29 mouse cellular contexts compared by ENCODE assay signal in genomic region chr6:89248574-89248973, GRCm38 (mm10).
DNase-seq lines count a peak whose midpoint lies in the region; ATAC-seq and TF ChIP-seq lines count a peak whose summit lies in the region.
"Had no signal": no experiment of that assay in that cellular context is flagged by ENCODE, and none has a peak within 500 bp of the region (broad histone marks: within the 10 kb centered on the region; RNA-seq: fewer than 3 reads in every experiment).

No protein-coding gene starts in this region.

- H3K4me1 ChIP-seq in forebrain, embryonic 11.5 days (replicated peaks; ENCODE audit: control insufficient read depth, insufficient read depth, low read length), result no peaks in the 10 kb centered on the region
- H3K4me1 ChIP-seq in forebrain, embryonic 14.5 days (ENCODE audit: control insufficient read depth, insufficient read depth, low read length), result no peaks in the 10 kb centered on the region; the same call in 1 of the 2 replicates
- no peaks in the 10 kb centered on the region for H3K4me1 ChIP-seq in intestine, embryonic 14.5 days (replicated peaks; ENCODE audit: control insufficient read depth, insufficient read depth, low read length)
- H3K4me1 ChIP-seq in intestine, postnatal 0 days (replicated peaks; ENCODE audit: control insufficient read depth, insufficient read depth, low read length), result no peaks in the 10 kb centered on the region
- peaks cover 10% of the 10 kb centered on the region for H3K4me1 ChIP-seq in midbrain, embryonic 15.5 days
- H3K4me1 ChIP-seq in midbrain, embryonic 16.5 days (ENCODE audit: control insufficient read depth, insufficient read depth, low read length), result peaks cover 4% of the 10 kb centered on the region; the same call in 1 of the 2 replicates
- H3K4me1 ChIP-seq: embryonic facial prominence, embryonic 10.5 days; embryonic facial prominence, embryonic 13.5 days; forebrain, embryonic 13.5 days; heart, embryonic 12.5 days; heart, embryonic 15.5 days had no signal

- no peaks in the 10 kb centered on the region for H3K9me3 ChIP-seq in forebrain, embryonic 11.5 days (ENCODE audit: control insufficient read depth, low read length)
- no peaks in the 10 kb centered on the region for H3K9me3 ChIP-seq in forebrain, embryonic 14.5 days (replicated peaks; ENCODE audit: control insufficient read depth, low read length)
- no peaks in the 10 kb centered on the region for H3K9me3 ChIP-seq in intestine, embryonic 14.5 days (ENCODE audit: control insufficient read depth, low read length)
- no peaks in the 10 kb centered on the region for H3K9me3 ChIP-seq in intestine, postnatal 0 days (ENCODE audit: control insufficient read depth)
- no peaks in the 10 kb centered on the region for H3K9me3 ChIP-seq in midbrain, embryonic 15.5 days
- no peaks in the 10 kb centered on the region for H3K9me3 ChIP-seq in midbrain, embryonic 16.5 days (replicated peaks; ENCODE audit: control insufficient read depth, low read length, poor library complexity, severe bottlenecking)
- H3K9me3 ChIP-seq: embryonic facial prominence, embryonic 10.5 days; embryonic facial prominence, embryonic 13.5 days; forebrain, embryonic 13.5 days; heart, embryonic 12.5 days; heart, embryonic 15.5 days; hindbrain, embryonic 12.5 days had no signal

- H3K36me3 ChIP-seq in forebrain, embryonic 11.5 days (ENCODE audit: control insufficient read depth, insufficient read depth, low read length), result no peaks in the 10 kb centered on the region
- no peaks in the 10 kb centered on the region for H3K36me3 ChIP-seq in forebrain, embryonic 14.5 days (ENCODE audit: control insufficient read depth, insufficient read depth, low read length)
- no peaks in the 10 kb centered on the region for H3K36me3 ChIP-seq in intestine, embryonic 14.5 days (ENCODE audit: control insufficient read depth, insufficient read depth, low read length)
- no peaks in the 10 kb centered on the region for H3K36me3 ChIP-seq in intestine, postnatal 0 days (ENCODE audit: control insufficient read depth, insufficient read depth)
- H3K36me3 ChIP-seq in midbrain, embryonic 15.5 days (replicated peaks), result no peaks in the 10 kb centered on the region
- H3K36me3 ChIP-seq in midbrain, embryonic 16.5 days (ENCODE audit: control insufficient read depth, insufficient read depth, low read length), result no peaks in the 10 kb centered on the region
- H3K36me3 ChIP-seq: embryonic facial prominence, embryonic 10.5 days; embryonic facial prominence, embryonic 13.5 days; heart, embryonic 12.5 days; heart, embryonic 15.5 days; hindbrain, embryonic 12.5 days had no signal

- no peaks in the 10 kb centered on the region for H3K27me3 ChIP-seq in forebrain, embryonic 11.5 days (ENCODE audit: control insufficient read depth, insufficient read depth, low read length)
- H3K27me3 ChIP-seq in forebrain, embryonic 14.5 days (replicated peaks; ENCODE audit: control insufficient read depth, insufficient read depth, low read length), result no peaks in the 10 kb centered on the region
- no peaks in the 10 kb centered on the region for H3K27me3 ChIP-seq in intestine, embryonic 14.5 days (replicated peaks; ENCODE audit: control insufficient read depth, insufficient read depth, low read length)
- H3K27me3 ChIP-seq in intestine, postnatal 0 days (replicated peaks; ENCODE audit: control insufficient read depth, insufficient read depth, low read length), result no peaks in the 10 kb centered on the region
- no peaks in the 10 kb centered on the region for H3K27me3 ChIP-seq in midbrain, embryonic 15.5 days (replicated peaks)
- H3K27me3 ChIP-seq in midbrain, embryonic 16.5 days (ENCODE audit: control insufficient read depth, insufficient read depth, low read depth, low read length), result no peaks in the 10 kb centered on the region
- H3K27me3 ChIP-seq: embryonic facial prominence, embryonic 13.5 days; forebrain, embryonic 13.5 days; hindbrain, embryonic 12.5 days had no signal

- TF ChIP-seq CTCF in intestine, postnatal 0 days (IDR thresholded peaks at IDR 0.05; ENCODE audit: low read depth), result no peak

- peak; percentile 41 for DNase-seq in forebrain, embryonic 11.5 days (ENCODE audit: low spot score)
- no peak for DNase-seq in forebrain, embryonic 14.5 days (ENCODE audit: low spot score)
- DNase-seq in intestine, embryonic 14.5 days (ENCODE audit: low spot score), result peak; percentile 24
- peak; percentile 29 for DNase-seq in testis, postnatal 10 days (ENCODE audit: low spot score)
- no peak for DNase-seq in testis, postnatal 14 days (ENCODE audit: low spot score)
- DNase-seq: adrenal gland, adult 8-10 months; adrenal gland, postnatal 25 days; cerebellum, adult 11-12 months; cerebellum, adult 8-10 months; cerebellum, postnatal 36 days; embryo, embryonic 11 days; forebrain, postnatal 0 days; gastrocnemius, adult 2 months; gastrocnemius, postnatal 14 days; heart, adult 18-20 months; heart, postnatal 14 days; heart, postnatal 4 days had no signal

- no peak overlapping the region for H3K4me2 ChIP-seq in forebrain, embryonic 11.5 days (ENCODE audit: low read depth, low read length, severe bottlenecking)
- H3K4me2 ChIP-seq in forebrain, embryonic 14.5 days (ENCODE audit: low read length), result no peak overlapping the region
- H3K4me2 ChIP-seq in intestine, embryonic 14.5 days (ENCODE audit: low read length), result no peak overlapping the region
- H3K4me2 ChIP-seq in intestine, postnatal 0 days (replicated peaks; ENCODE audit: low read depth), result no peak overlapping the region
- H3K4me2 ChIP-seq in midbrain, embryonic 15.5 days, result no peak overlapping the region
- H3K4me2 ChIP-seq in midbrain, embryonic 16.5 days (ENCODE audit: low read length), result no peak overlapping the region
- H3K4me2 ChIP-seq: embryonic facial prominence, embryonic 13.5 days; forebrain, embryonic 13.5 days; heart, embryonic 12.5 days; heart, embryonic 15.5 days; hindbrain, embryonic 12.5 days had no signal

- H3K9ac ChIP-seq in forebrain, embryonic 11.5 days (ENCODE audit: low read length), result no peak overlapping the region
- no peak overlapping the region for H3K9ac ChIP-seq in forebrain, embryonic 14.5 days (ENCODE audit: low read length)
- H3K9ac ChIP-seq in intestine, embryonic 14.5 days (ENCODE audit: low read length), result no peak overlapping the region
- no peak overlapping the region for H3K9ac ChIP-seq in intestine, postnatal 0 days (ENCODE audit: low read depth, low read length)
- H3K9ac ChIP-seq in midbrain, embryonic 15.5 days, result no peak overlapping the region
- no peak overlapping the region; the same call in 1 of the 2 replicates for H3K9ac ChIP-seq in midbrain, embryonic 16.5 days (ENCODE audit: low read depth, low read length)
- H3K9ac ChIP-seq: embryonic facial prominence, embryonic 13.5 days; forebrain, embryonic 13.5 days; forebrain, postnatal 0 days; heart, embryonic 12.5 days; heart, embryonic 15.5 days; hindbrain, embryonic 12.5 days had no signal

- ATAC-seq in forebrain, embryonic 11.5 days (replicated peaks; ENCODE audit: low FRiP score), result no peak
- ATAC-seq in forebrain, embryonic 14.5 days, result no peak
- ATAC-seq in intestine, embryonic 14.5 days (replicated peaks; ENCODE audit: low FRiP score, low TSS enrichment, low read depth), result no peak
- no peak for ATAC-seq in intestine, postnatal 0 days
- ATAC-seq in midbrain, embryonic 15.5 days (replicated peaks), result no peak
- ATAC-seq in midbrain, embryonic 16.5 days, result no peak
- ATAC-seq: activated CD4-positive, CD25-positive, alpha-beta regulatory T cell, adult 4 months; forebrain, embryonic 13.5 days; forebrain, postnatal 0 days; hindbrain, embryonic 16.5 days had no signal

- WGBS in forebrain, embryonic 11.5 days, result 89% methylated on average over 9 of the region's 9 CpGs
- WGBS in forebrain, embryonic 14.5 days, result 81% methylated on average over 9 of the region's 9 CpGs
- WGBS in intestine, embryonic 14.5 days, result 82% methylated on average over 9 of the region's 9 CpGs
- 76% methylated on average over 9 of the region's 9 CpGs for WGBS in intestine, postnatal 0 days
- 72% methylated on average over 9 of the region's 9 CpGs for WGBS in midbrain, embryonic 15.5 days
- WGBS in midbrain, embryonic 16.5 days, result 64% methylated on average over 9 of the region's 9 CpGs

- H3K4me3 ChIP-seq in forebrain, embryonic 11.5 days (ENCODE audit: low read depth, low read length), result no peak overlapping the region
- H3K4me3 ChIP-seq in forebrain, embryonic 14.5 days (ENCODE audit: low read depth, low read length), result no peak overlapping the region
- no peak overlapping the region for H3K4me3 ChIP-seq in intestine, embryonic 14.5 days (ENCODE audit: low read depth, low read length)
- H3K4me3 ChIP-seq in intestine, postnatal 0 days (ENCODE audit: low read depth, low read length), result no peak overlapping the region
- H3K4me3 ChIP-seq in midbrain, embryonic 15.5 days, result no peak overlapping the region
- no peak overlapping the region for H3K4me3 ChIP-seq in midbrain, embryonic 16.5 days (ENCODE audit: low read depth, low read length)
- H3K4me3 ChIP-seq: embryonic facial prominence, embryonic 10.5 days; embryonic facial prominence, embryonic 13.5 days; erythroblast, embryonic 14.5 days; forebrain, embryonic 13.5 days; gastrocnemius, adult 2 months; heart, embryonic 12.5 days; heart, embryonic 15.5 days; hindbrain, embryonic 12.5 days had no signal

- H3K27ac ChIP-seq in forebrain, embryonic 11.5 days (ENCODE audit: low read depth, low read length), result no peak overlapping the region
- no peak overlapping the region for H3K27ac ChIP-seq in forebrain, embryonic 14.5 days (ENCODE audit: low read depth, low read length)
- no peak overlapping the region for H3K27ac ChIP-seq in intestine, embryonic 14.5 days (ENCODE audit: low read depth)
- H3K27ac ChIP-seq in intestine, postnatal 0 days (ENCODE audit: low read depth, low read length), result no peak overlapping the region
- 0 out of 2 replicates have a peak overlapping the region, but pooled peaks have one; percentile 37 for H3K27ac ChIP-seq in midbrain, embryonic 15.5 days
- no peak overlapping the region for H3K27ac ChIP-seq in midbrain, embryonic 16.5 days (ENCODE audit: low read length)
- H3K27ac ChIP-seq: embryonic facial prominence, embryonic 10.5 days; embryonic facial prominence, embryonic 13.5 days; forebrain, embryonic 13.5 days; gastrocnemius, adult 2 months; heart, embryonic 15.5 days; hindbrain, embryonic 12.5 days had no signal

Comparison
In these comparisons a context has a peak if more than half of its experiments do, and no peak if none do; other contexts are left out.
1. DNase-seq: peak in forebrain, embryonic 11.5 days (single experiment), intestine, embryonic 14.5 days (single experiment) and testis, postnatal 10 days (single experiment); none in forebrain, embryonic 14.5 days (single experiment) and testis, postnatal 14 days (single experiment).